Mouse (Mus musculus): ENCODE results near the gene 1700092M07Rik. TPM values are rescaled to one million over a fixed set of nuclear protein-coding genes. Genes with fewer than 3 reads are reported as not detected.

Gene 1700092M07Rik
- not detected for polyA plus RNA-seq (2014; fragmentation: Illumina TruSeq; extraction: RNeasy Lipid Tissue Mini Kit (QIAGEN cat#74804); ENCODE audit: low read depth, low replicate concordance)

GRCm38 (mm10) chr19:8740603-8741002, at the start of gene 1700092M07Rik:
Gene 1700092M07Rik (plus strand): TSS chr19:8740718.

GRCm38 (mm10) chr19:8722907-8723573, 17.5 kb upstream of the 1700092M07Rik start, which contains the start of gene Slc3a2:
Gene Slc3a2 (minus strand): TSS chr19:8723369.

GRCm38 (mm10) chr19:8735389-8736159, 4.9 kb upstream of the 1700092M07Rik start, which contains the start of gene Wdr74:
Gene Wdr74 (plus strand): TSS chr19:8735827.

GRCm38 (mm10) chr19:8741243-8741869, 838 bp downstream of the 1700092M07Rik start, which contains the start of gene Stx5a:
Gene Stx5a (plus strand): TSS chr19:8741413.

DNA sequence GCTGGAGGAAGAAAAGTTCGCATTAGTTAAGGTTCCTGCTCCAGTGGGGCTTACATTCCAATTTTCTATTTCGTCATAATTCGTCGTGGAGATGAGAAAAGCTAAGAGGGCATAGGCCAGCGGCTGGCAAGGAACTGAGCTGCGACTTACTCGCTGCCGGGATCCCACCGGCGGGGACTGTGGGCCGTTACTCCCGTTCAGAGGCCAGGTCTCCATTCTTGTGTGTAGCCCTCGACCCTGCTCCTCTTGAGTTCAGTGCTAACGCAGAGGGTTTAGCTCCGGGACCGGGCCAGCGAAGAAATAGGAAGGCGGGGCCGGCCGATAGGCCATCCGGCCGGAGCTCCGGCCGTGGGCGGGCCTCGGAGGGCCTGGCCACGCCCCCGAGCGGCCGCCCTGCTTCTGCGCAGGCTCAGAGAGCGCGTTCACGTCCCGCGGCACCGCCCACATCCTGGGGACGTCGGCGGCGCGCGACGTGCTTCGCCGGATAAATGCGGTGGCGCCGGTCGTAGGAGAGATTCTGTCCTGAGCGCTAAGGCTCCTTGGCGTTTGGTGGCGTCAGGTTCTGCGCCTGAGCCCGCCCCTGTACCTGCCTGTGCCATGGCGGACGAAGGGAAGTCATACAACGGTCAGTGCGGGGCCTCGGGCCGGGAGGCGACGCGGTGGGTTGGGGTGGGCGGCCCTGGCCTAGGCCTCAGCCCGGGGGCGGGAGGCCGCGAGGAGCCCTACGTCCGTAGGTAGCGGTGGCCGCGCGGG, 16.3 kb downstream of the 1700092M07Rik start, which contains the start of gene Nxf1:
Nxf1 (plus strand) TSS at position 439 of the 753 bp plus-strand sequence.

GRCm38 (mm10) chr19:8770567-8771270, 30.2 kb downstream of the 1700092M07Rik start, which contains the start of gene Tmem223:
Gene Tmem223 (plus strand): TSS chr19:8770996.

GRCm38 (mm10) chr19:8774086-8774835, 33.7 kb downstream of the 1700092M07Rik start, which contains the start of gene Tmem179b:
Gene Tmem179b (minus strand): TSS chr19:8774467.

DNA sequence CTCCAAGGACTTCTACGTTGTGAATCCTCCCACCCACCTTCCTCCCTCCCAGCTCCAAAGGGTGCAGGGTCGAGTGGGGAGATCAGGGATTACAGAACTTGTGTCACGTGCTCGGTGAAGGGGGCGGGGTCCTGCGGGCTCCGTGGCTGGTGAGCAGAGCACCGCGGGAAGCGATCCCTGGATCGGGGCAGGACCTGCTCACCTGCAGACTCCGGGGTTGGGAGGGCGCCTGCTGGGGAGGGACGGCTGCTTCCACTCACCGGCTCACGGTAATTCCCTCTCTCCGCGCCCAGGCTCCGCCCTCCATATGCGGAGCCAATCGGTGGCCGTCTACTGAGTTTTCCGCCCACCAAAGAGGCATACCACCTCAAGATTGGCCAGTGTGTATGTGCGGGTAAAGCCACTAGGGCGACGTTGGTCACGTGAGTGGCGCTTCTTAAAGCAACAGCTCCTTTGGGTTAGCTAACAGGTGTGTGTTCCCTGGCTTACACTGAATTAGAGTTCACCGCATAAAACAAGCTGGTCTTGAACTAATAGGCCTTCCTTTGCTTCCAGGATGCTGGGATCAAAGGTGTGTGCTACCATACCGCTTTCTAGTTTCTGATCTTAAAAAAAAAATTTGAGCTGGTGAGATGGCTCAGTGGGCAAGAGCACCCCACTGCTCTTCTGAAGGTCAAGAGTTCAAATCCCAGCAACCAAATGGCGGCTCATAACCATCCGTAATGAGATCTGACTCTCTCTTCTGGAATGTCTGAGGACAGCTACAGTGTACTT, 45.7 kb downstream of the 1700092M07Rik start, which contains the start of gene Taf6l:
Taf6l (minus strand) TSS at position 410 of the 774 bp plus-strand sequence.

Other genes starting within 250 kb of the 1700092M07Rik start
- gene Slc22a8, start 149.5 kb upstream of the 1700092M07Rik start, polyA plus RNA-seq (2014; fragmentation: Illumina TruSeq; extraction: RNeasy Lipid Tissue Mini Kit (QIAGEN cat#74804); ENCODE audit: low read depth, low replicate concordance): 0.65 TPM
- gene Slc22a6, start 122.7 kb upstream of the 1700092M07Rik start, polyA plus RNA-seq (2014; fragmentation: Illumina TruSeq; extraction: RNeasy Lipid Tissue Mini Kit (QIAGEN cat#74804); ENCODE audit: low read depth, low replicate concordance): not detected
- gene Chrm1, start 76.9 kb upstream of the 1700092M07Rik start, polyA plus RNA-seq (2014; fragmentation: Illumina TruSeq; extraction: RNeasy Lipid Tissue Mini Kit (QIAGEN cat#74804); ENCODE audit: low read depth, low replicate concordance): not detected
- gene Slc3a2, start 17.3 kb upstream of the 1700092M07Rik start, polyA plus RNA-seq (2014; fragmentation: Illumina TruSeq; extraction: RNeasy Lipid Tissue Mini Kit (QIAGEN cat#74804); ENCODE audit: low read depth, low replicate concordance): 53.3 TPM
- gene Wdr74, start 4.9 kb upstream of the 1700092M07Rik start, polyA plus RNA-seq (2014; fragmentation: Illumina TruSeq; extraction: RNeasy Lipid Tissue Mini Kit (QIAGEN cat#74804); ENCODE audit: low read depth, low replicate concordance): 21.9 TPM
- gene Stx5a, start 695 bp downstream of the 1700092M07Rik start, polyA plus RNA-seq (2014; fragmentation: Illumina TruSeq; extraction: RNeasy Lipid Tissue Mini Kit (QIAGEN cat#74804); ENCODE audit: low read depth, low replicate concordance): 51.6 TPM
- gene Nxf1, start 16.4 kb downstream of the 1700092M07Rik start, polyA plus RNA-seq (2014; fragmentation: Illumina TruSeq; extraction: RNeasy Lipid Tissue Mini Kit (QIAGEN cat#74804); ENCODE audit: low read depth, low replicate concordance): 80.9 TPM
- gene Tmem223, start 30.3 kb downstream of the 1700092M07Rik start, polyA plus RNA-seq (2014; fragmentation: Illumina TruSeq; extraction: RNeasy Lipid Tissue Mini Kit (QIAGEN cat#74804); ENCODE audit: low read depth, low replicate concordance): 132 TPM
- 18.0 TPM for gene Tmem179b, start 33.7 kb downstream of the 1700092M07Rik start, polyA plus RNA-seq (2014; fragmentation: Illumina TruSeq; extraction: RNeasy Lipid Tissue Mini Kit (QIAGEN cat#74804); ENCODE audit: low read depth, low replicate concordance)
- 4.8 TPM for gene Taf6l, start 45.7 kb downstream of the 1700092M07Rik start, polyA plus RNA-seq (2014; fragmentation: Illumina TruSeq; extraction: RNeasy Lipid Tissue Mini Kit (QIAGEN cat#74804); ENCODE audit: low read depth, low replicate concordance)
- gene Polr2g, start 57.9 kb downstream of the 1700092M07Rik start, polyA plus RNA-seq (2014; fragmentation: Illumina TruSeq; extraction: RNeasy Lipid Tissue Mini Kit (QIAGEN cat#74804); ENCODE audit: low read depth, low replicate concordance): 84.7 TPM
- gene Zbtb3, start 61.8 kb downstream of the 1700092M07Rik start, polyA plus RNA-seq (2014; fragmentation: Illumina TruSeq; extraction: RNeasy Lipid Tissue Mini Kit (QIAGEN cat#74804); ENCODE audit: low read depth, low replicate concordance): 1.9 TPM
- gene Ttc9c, start 78.6 kb downstream of the 1700092M07Rik start, polyA plus RNA-seq (2014; fragmentation: Illumina TruSeq; extraction: RNeasy Lipid Tissue Mini Kit (QIAGEN cat#74804); ENCODE audit: low read depth, low replicate concordance): 19.7 TPM
- 53.1 TPM for gene Hnrnpul2, start 79.3 kb downstream of the 1700092M07Rik start, polyA plus RNA-seq (2014; fragmentation: Illumina TruSeq; extraction: RNeasy Lipid Tissue Mini Kit (QIAGEN cat#74804); ENCODE audit: low read depth, low replicate concordance)
- not detected for gene AC129217.1, start 89.1 kb downstream of the 1700092M07Rik start, polyA plus RNA-seq (2014; fragmentation: Illumina TruSeq; extraction: RNeasy Lipid Tissue Mini Kit (QIAGEN cat#74804); ENCODE audit: low read depth, low replicate concordance)
- 28.4 TPM for gene Bscl2, start 96.7 kb downstream of the 1700092M07Rik start, polyA plus RNA-seq (2014; fragmentation: Illumina TruSeq; extraction: RNeasy Lipid Tissue Mini Kit (QIAGEN cat#74804); ENCODE audit: low read depth, low replicate concordance)
- not detected for gene Gng3, start 98.5 kb downstream of the 1700092M07Rik start, polyA plus RNA-seq (2014; fragmentation: Illumina TruSeq; extraction: RNeasy Lipid Tissue Mini Kit (QIAGEN cat#74804); ENCODE audit: low read depth, low replicate concordance)
- gene Lrrn4cl, start 110.0 kb downstream of the 1700092M07Rik start, polyA plus RNA-seq (2014; fragmentation: Illumina TruSeq; extraction: RNeasy Lipid Tissue Mini Kit (QIAGEN cat#74804); ENCODE audit: low read depth, low replicate concordance): 3.0 TPM
- 129 TPM for gene Ubxn1, start 130.8 kb downstream of the 1700092M07Rik start, polyA plus RNA-seq (2014; fragmentation: Illumina TruSeq; extraction: RNeasy Lipid Tissue Mini Kit (QIAGEN cat#74804); ENCODE audit: low read depth, low replicate concordance)
- 58.9 TPM for gene Uqcc3, start 140.2 kb downstream of the 1700092M07Rik start, polyA plus RNA-seq (2014; fragmentation: Illumina TruSeq; extraction: RNeasy Lipid Tissue Mini Kit (QIAGEN cat#74804); ENCODE audit: low read depth, low replicate concordance)
- 0.76 TPM for gene Lbhd1, start 143.0 kb downstream of the 1700092M07Rik start, polyA plus RNA-seq (2014; fragmentation: Illumina TruSeq; extraction: RNeasy Lipid Tissue Mini Kit (QIAGEN cat#74804); ENCODE audit: low read depth, low replicate concordance)
- not detected for gene Gm49403, start 143.2 kb downstream of the 1700092M07Rik start, polyA plus RNA-seq (2014; fragmentation: Illumina TruSeq; extraction: RNeasy Lipid Tissue Mini Kit (QIAGEN cat#74804); ENCODE audit: low read depth, low replicate concordance)
- 33.7 TPM for gene 1810009A15Rik, start 148.1 kb downstream of the 1700092M07Rik start, polyA plus RNA-seq (2014; fragmentation: Illumina TruSeq; extraction: RNeasy Lipid Tissue Mini Kit (QIAGEN cat#74804); ENCODE audit: low read depth, low replicate concordance)
- not detected for gene Gm49416, start 148.2 kb downstream of the 1700092M07Rik start, polyA plus RNA-seq (2014; fragmentation: Illumina TruSeq; extraction: RNeasy Lipid Tissue Mini Kit (QIAGEN cat#74804); ENCODE audit: low read depth, low replicate concordance)
- gene Ints5, start 152.3 kb downstream of the 1700092M07Rik start, polyA plus RNA-seq (2014; fragmentation: Illumina TruSeq; extraction: RNeasy Lipid Tissue Mini Kit (QIAGEN cat#74804); ENCODE audit: low read depth, low replicate concordance): 8.8 TPM
- gene Ganab, start 157.4 kb downstream of the 1700092M07Rik start, polyA plus RNA-seq (2014; fragmentation: Illumina TruSeq; extraction: RNeasy Lipid Tissue Mini Kit (QIAGEN cat#74804); ENCODE audit: low read depth, low replicate concordance): 55.4 TPM
- gene B3gat3, start 179.7 kb downstream of the 1700092M07Rik start, polyA plus RNA-seq (2014; fragmentation: Illumina TruSeq; extraction: RNeasy Lipid Tissue Mini Kit (QIAGEN cat#74804); ENCODE audit: low read depth, low replicate concordance): 39.6 TPM
- gene Rom1, start 188.6 kb downstream of the 1700092M07Rik start, polyA plus RNA-seq (2014; fragmentation: Illumina TruSeq; extraction: RNeasy Lipid Tissue Mini Kit (QIAGEN cat#74804); ENCODE audit: low read depth, low replicate concordance): 19.5 TPM
- 11.8 TPM for gene Eml3, start 188.8 kb downstream of the 1700092M07Rik start, polyA plus RNA-seq (2014; fragmentation: Illumina TruSeq; extraction: RNeasy Lipid Tissue Mini Kit (QIAGEN cat#74804); ENCODE audit: low read depth, low replicate concordance)
- gene Mta2, start 201.2 kb downstream of the 1700092M07Rik start, polyA plus RNA-seq (2014; fragmentation: Illumina TruSeq; extraction: RNeasy Lipid Tissue Mini Kit (QIAGEN cat#74804); ENCODE audit: low read depth, low replicate concordance): 34.6 TPM
- gene Tut1, start 213.1 kb downstream of the 1700092M07Rik start, polyA plus RNA-seq (2014; fragmentation: Illumina TruSeq; extraction: RNeasy Lipid Tissue Mini Kit (QIAGEN cat#74804); ENCODE audit: low read depth, low replicate concordance): 9.8 TPM
- 285 TPM for gene Eef1g, start 226.3 kb downstream of the 1700092M07Rik start, polyA plus RNA-seq (2014; fragmentation: Illumina TruSeq; extraction: RNeasy Lipid Tissue Mini Kit (QIAGEN cat#74804); ENCODE audit: low read depth, low replicate concordance)
- gene Ahnak, start 248.6 kb downstream of the 1700092M07Rik start, polyA plus RNA-seq (2014; fragmentation: Illumina TruSeq; extraction: RNeasy Lipid Tissue Mini Kit (QIAGEN cat#74804); ENCODE audit: low read depth, low replicate concordance): 84.3 TPM

Data from heart, adult 10 weeks (tissue).